Mouse (Mus musculus): ENCODE measurements around the gene Zfp524. TPM values are rescaled to one million over a fixed set of nuclear protein-coding genes. Genes with fewer than 3 reads are reported as not detected.
A peak's percentile ranks its signal among the peaks of the same experiment; 100 is the strongest.

Gene Zfp524
- polyA plus RNA-seq, 1 experiment = 24.2 TPM

GRCm38 (mm10) chr7:5021197-5021596, 7.0 kb downstream of the Zfp524 start:
- peaks cover 2% of the 10 kb centered on the region for H3K36me3 ChIP-seq (ENCODE audit: control insufficient read depth, insufficient read depth, low read length)
- DNase-seq (ENCODE audit: low read depth in 1 of 2, low spot score in 2 of 2) = no peak
- no peak overlapping the region; the same call in 1 of the 2 replicates for H3K27ac ChIP-seq (ENCODE audit: insufficient read depth, low read length)
- H3K4me3 ChIP-seq (ENCODE audit: extremely low read depth, insufficient read depth, insufficient read length) = peak overlapping the region; percentile 67
- no peaks in the 10 kb centered on the region for H3K27me3 ChIP-seq (ENCODE audit: control insufficient read depth, insufficient read depth, low read length)
- H3K4me1 ChIP-seq (ENCODE audit: control insufficient read depth, insufficient read depth, insufficient read length) = no peaks in the 10 kb centered on the region; the same call in 1 of the 2 replicates
- 55% methylated on average over 5 of the region's 5 CpGs for WGBS
- no peak for TF ChIP-seq POLR2A (IDR thresholded peaks at IDR 0.05; ENCODE audit: low read depth, low read length)
- TF ChIP-seq CTCF (IDR thresholded peaks at IDR 0.05; ENCODE audit: extremely low read depth, insufficient read depth, insufficient read length, insufficient replicate concordance) = no peak

- no peak for DNase-seq (ENCODE audit: low read depth in 1 of 2, low spot score in 2 of 2)
- Histone ChIP-seq H3K27ac (ENCODE audit: insufficient read depth, low read length) (no peak overlapping the region), H3K4me3 (ENCODE audit: extremely low read depth, insufficient read depth, insufficient read length) (no peak overlapping the region), H3K4me1 (ENCODE audit: control insufficient read depth, insufficient read depth, insufficient read length) (no peaks in the 10 kb centered on the region; the same call in 1 of the 2 replicates), H3K27me3 (ENCODE audit: control insufficient read depth, insufficient read depth, low read length) (no peaks in the 10 kb centered on the region), H3K36me3 (ENCODE audit: control insufficient read depth, insufficient read depth, low read length) (peaks cover 35% of the 10 kb centered on the region)
- WGBS = 97% methylated on average over 22 of the region's 22 CpGs
- TF ChIP-seq POLR2A (IDR thresholded peaks at IDR 0.05; ENCODE audit: low read depth, low read length) (no peak), CTCF (IDR thresholded peaks at IDR 0.05; ENCODE audit: extremely low read depth, insufficient read depth, insufficient read length, insufficient replicate concordance) (no peak)
These were observed 15.3 kb downstream of the Zfp524 start for GRCm38 (mm10) chr7:5029543-5029942.

GRCm38 (mm10) chr7:5029946-5030345, 15.7 kb downstream of the Zfp524 start:
- H3K4me1 ChIP-seq (ENCODE audit: control insufficient read depth, insufficient read depth, insufficient read length) = no peaks in the 10 kb centered on the region; the same call in 1 of the 2 replicates
- peaks cover 35% of the 10 kb centered on the region for H3K36me3 ChIP-seq (ENCODE audit: control insufficient read depth, insufficient read depth, low read length)
- H3K27me3 ChIP-seq (ENCODE audit: control insufficient read depth, insufficient read depth, low read length) = no peaks in the 10 kb centered on the region
- no peak overlapping the region for H3K4me3 ChIP-seq (ENCODE audit: extremely low read depth, insufficient read depth, insufficient read length)
- H3K27ac ChIP-seq (ENCODE audit: insufficient read depth, low read length) = no peak overlapping the region
- DNase-seq (ENCODE audit: low read depth in 1 of 2, low spot score in 2 of 2) = no peak
- 96% methylated on average over 21 of the region's 21 CpGs for WGBS
- no peak for TF ChIP-seq POLR2A (IDR thresholded peaks at IDR 0.05; ENCODE audit: low read depth, low read length)
- TF ChIP-seq CTCF (IDR thresholded peaks at IDR 0.05; ENCODE audit: extremely low read depth, insufficient read depth, insufficient read length, insufficient replicate concordance) = no peak

GRCm38 (mm10) chr7:5030554-5031275, 16.5 kb downstream of the Zfp524 start:
- Histone ChIP-seq H3K4me3 (ENCODE audit: extremely low read depth, insufficient read depth, insufficient read length) (no peak overlapping the region), H3K27ac (ENCODE audit: insufficient read depth, low read length) (no peak overlapping the region), H3K36me3 (ENCODE audit: control insufficient read depth, insufficient read depth, low read length) (peaks cover 35% of the 10 kb centered on the region), H3K27me3 (ENCODE audit: control insufficient read depth, insufficient read depth, low read length) (no peaks in the 10 kb centered on the region), H3K4me1 (ENCODE audit: control insufficient read depth, insufficient read depth, insufficient read length) (no peaks in the 10 kb centered on the region; the same call in 1 of the 2 replicates)
- no peak for DNase-seq (ENCODE audit: low read depth in 1 of 2, low spot score in 2 of 2)
- TF ChIP-seq POLR2A (IDR thresholded peaks at IDR 0.05; ENCODE audit: low read depth, low read length) (no peak), CTCF (IDR thresholded peaks at IDR 0.05; ENCODE audit: extremely low read depth, insufficient read depth, insufficient read length, insufficient replicate concordance) (no peak)
- 97% methylated on average over 63 of the region's 63 CpGs for WGBS

- H3K27me3 ChIP-seq (ENCODE audit: control insufficient read depth, insufficient read depth, low read length) = no peaks in the 10 kb centered on the region
- DNase-seq (ENCODE audit: low read depth in 1 of 2, low spot score in 2 of 2) = no peak
- WGBS = 96% methylated on average over 45 of the region's 46 CpGs
- H3K4me3 ChIP-seq (ENCODE audit: extremely low read depth, insufficient read depth, insufficient read length) = no peak overlapping the region
- H3K4me1 ChIP-seq (ENCODE audit: control insufficient read depth, insufficient read depth, insufficient read length) = no peaks in the 10 kb centered on the region; the same call in 1 of the 2 replicates
- peaks cover 35% of the 10 kb centered on the region for H3K36me3 ChIP-seq (ENCODE audit: control insufficient read depth, insufficient read depth, low read length)
- TF ChIP-seq POLR2A (IDR thresholded peaks at IDR 0.05; ENCODE audit: low read depth, low read length) (no peak), CTCF (IDR thresholded peaks at IDR 0.05; ENCODE audit: extremely low read depth, insufficient read depth, insufficient read length, insufficient replicate concordance) (no peak)
- H3K27ac ChIP-seq (ENCODE audit: insufficient read depth, low read length) = no peak overlapping the region
These were observed 17.3 kb downstream of the Zfp524 start for GRCm38 (mm10) chr7:5031496-5031895.

GRCm38 (mm10) chr7:5033818-5034217, 19.6 kb downstream of the Zfp524 start, which contains the start of gene 4632433K11Rik:
TSS of gene 4632433K11Rik (plus strand) at chr7:5034118.
- no peak for DNase-seq (ENCODE audit: low read depth in 1 of 2, low spot score in 2 of 2)
- no peak for TF ChIP-seq POLR2A (IDR thresholded peaks at IDR 0.05; ENCODE audit: low read depth, low read length)
- no peak for TF ChIP-seq CTCF (IDR thresholded peaks at IDR 0.05; ENCODE audit: extremely low read depth, insufficient read depth, insufficient read length, insufficient replicate concordance)
- Histone ChIP-seq H3K4me1 (ENCODE audit: control insufficient read depth, insufficient read depth, insufficient read length) (no peaks in the 10 kb centered on the region; the same call in none of the 2 replicates), H3K27ac (ENCODE audit: insufficient read depth, low read length) (no peak within 1 kb of the TSS), H3K4me3 (ENCODE audit: extremely low read depth, insufficient read depth, insufficient read length) (no peak within 1 kb of the TSS), H3K27me3 (ENCODE audit: control insufficient read depth, insufficient read depth, low read length) (no peaks in the 10 kb centered on the region), H3K36me3 (ENCODE audit: control insufficient read depth, insufficient read depth, low read length) (peaks cover 34% of the 10 kb centered on the region)
- WGBS = 86% methylated on average over 3 of the region's 3 CpGs

- Histone ChIP-seq H3K36me3 (ENCODE audit: control insufficient read depth, insufficient read depth, low read length) (peaks cover 16% of the 10 kb centered on the region), H3K4me3 (ENCODE audit: extremely low read depth, insufficient read depth, insufficient read length) (no peak overlapping the region), H3K27me3 (ENCODE audit: control insufficient read depth, insufficient read depth, low read length) (no peaks in the 10 kb centered on the region), H3K27ac (ENCODE audit: insufficient read depth, low read length) (no peak overlapping the region), H3K4me1 (ENCODE audit: control insufficient read depth, insufficient read depth, insufficient read length) (no peaks in the 10 kb centered on the region; the same call in none of the 2 replicates)
- 94% methylated on average over 17 of the region's 17 CpGs for WGBS
- TF ChIP-seq CTCF (IDR thresholded peaks at IDR 0.05; ENCODE audit: extremely low read depth, insufficient read depth, insufficient read length, insufficient replicate concordance) (no peak), POLR2A (IDR thresholded peaks at IDR 0.05; ENCODE audit: low read depth, low read length) (no peak)
- DNase-seq (ENCODE audit: low read depth in 1 of 2, low spot score in 2 of 2) = no peak
These were observed 21.4 kb downstream of the Zfp524 start for GRCm38 (mm10) chr7:5035628-5036027.

Measured in spleen, adult 2 months (tissue).